Mouse (Mus musculus) CH12.LX (cell line): ENCODE measurements around the gene Spib.

Source experiments
- CHD2 ChIP-seq: IDR thresholded peaks from 2 replicates; pipeline ENCODE4 v1.6.1; 2011; ENCODE audit warnings: low read length, improper control_type of control experiment
- CTCF ChIP-seq, 2 experiments: IDR thresholded peaks in 1 of 2; conservative IDR thresholded peaks in 1 of 2; 2 replicates each; pipeline ENCODE4 v1.5.1; 2011 to 2012; ENCODE audit warnings: low read depth in 2 of 2, low read length in 2 of 2, improper control_type of control experiment in 1 of 2, inconsistent platforms in 1 of 2, mild to moderate bottlenecking in 1 of 2, moderate library complexity in 1 of 2
- EP300 ChIP-seq: IDR thresholded peaks from 2 replicates; pipeline ENCODE4 v1.6.1; 2011; ENCODE audit warnings: low read length, improper control_type of control experiment
- ETS1 ChIP-seq: conservative IDR thresholded peaks from 2 replicates; pipeline ENCODE4 v1.6.1; 2012; ENCODE audit warnings: low read depth, mild to moderate bottlenecking, inconsistent platforms, low read length, improper control_type of control experiment, moderate library complexity
- HCFC1 ChIP-seq: IDR thresholded peaks from 2 replicates; pipeline ENCODE4 v1.6.1; 2012; ENCODE audit warnings: low read depth, mild to moderate bottlenecking, inconsistent platforms, low read length, improper control_type of control experiment
- MAFK ChIP-seq: IDR thresholded peaks from 2 replicates; pipeline ENCODE4 v1.6.1; 2011; ENCODE audit warnings: low read length, improper control_type of control experiment; ENCODE audit not compliant: insufficient replicate concordance
- MAX ChIP-seq: IDR thresholded peaks from 2 replicates; pipeline ENCODE4 v1.6.1; 2011; ENCODE audit warnings: low read length, improper control_type of control experiment
- MEF2A ChIP-seq: IDR thresholded peaks from 2 replicates; pipeline ENCODE4 v1.6.1; 2014; ENCODE audit warnings: low read depth, mild to moderate bottlenecking, inconsistent platforms, low read length, improper control_type of control experiment, borderline replicate concordance
- POLR2A ChIP-seq: IDR thresholded peaks from 2 replicates; pipeline ENCODE4 v1.6.1; 2011; ENCODE audit warnings: low read depth, mild to moderate bottlenecking, improper control_type of control experiment, low read length
- TCF12 ChIP-seq: IDR thresholded peaks from 2 replicates; pipeline ENCODE4 v1.6.1; 2014; ENCODE audit warnings: low read depth, mild to moderate bottlenecking, inconsistent platforms, low read length, improper control_type of control experiment
- ZC3H11A ChIP-seq: IDR thresholded peaks from 2 replicates; pipeline ENCODE4 v1.6.1; 2012; ENCODE audit warnings: low read depth, mild to moderate bottlenecking, inconsistent platforms, low read length, improper control_type of control experiment

- TF ChIP-seq EP300, result peak; percentile 69
- TF ChIP-seq ETS1, result no peak; the same call in 1 of the 2 replicates
- no peak for TF ChIP-seq MAFK
- TF ChIP-seq TCF12, result no peak
- no peak for TF ChIP-seq MAX
- TF ChIP-seq ZC3H11A, result no peak
- no peak for TF ChIP-seq CTCF (conservative IDR thresholded peaks at IDR 0.05 in 1 of 2, IDR thresholded peaks at IDR 0.05 in 1 of 2; ENCODE audit: low read depth in 2 of 2, low read length in 2 of 2)
- no peak for TF ChIP-seq CHD2
- TF ChIP-seq POLR2A, result no peak
- peak; percentile 50; the same call in 1 of the 2 replicates for TF ChIP-seq MEF2A
- no peak for TF ChIP-seq HCFC1
Observed at GRCm38 (mm10) chr7:44557629-44558028, 25.8 kb upstream of the Spib start.
